Mouse (Mus musculus) limb, embryonic 11.5 days (tissue): ENCODE measurements at regions not wholly inside any gene's neighbourhood (a gene's known extent, or its start where the extent isn't known, plus 50 kb on each side); places are given as distances from the start of the nearest gene placed in this dataset.

ENCODE experiments used
- ATAC-seq: fragments of 200-750 bp; cut with Nextera tagmentation; 2 replicates; pipeline ENCODE4 v1.8.0; 2017; ENCODE audit warnings: low read depth; ENCODE audit not compliant: insufficient number of reproducible peaks, low FRiP score, low TSS enrichment
- DNase-seq: peaks from one replicate; pipeline ENCODE4 v3.0.0-alpha.2; 2015; ENCODE audit warnings: low spot score
- H3K27ac ChIP-seq: fragments of 300-500 bp; sonication (generic); replicated peaks from 2 replicates; pipeline ENCODE4 v1.5.1; 2014; ENCODE audit warnings: low read depth, mild to moderate bottlenecking, low read length
- H3K27me3 ChIP-seq: fragments of 300-500 bp; sonication (generic); 2 replicates; pipeline ENCODE4 v1.6.1; 2014; ENCODE audit warnings: mild to moderate bottlenecking, low read length, mixed read lengths; ENCODE audit not compliant: control insufficient read depth, insufficient read depth
- H3K36me3 ChIP-seq: fragments of 300-500 bp; sonication (generic); 2 replicates; pipeline ENCODE4 v1.6.1; 2014; ENCODE audit warnings: mild to moderate bottlenecking, low read length, moderate library complexity, mixed read lengths; ENCODE audit not compliant: control insufficient read depth, insufficient read depth
- H3K4me1 ChIP-seq: fragments of 300-500 bp; sonication (generic); 2 replicates; pipeline ENCODE4 v1.6.1; 2014; ENCODE audit warnings: low read length, mixed read lengths; ENCODE audit not compliant: control insufficient read depth, insufficient read depth
- H3K4me2 ChIP-seq: fragments of 300-500 bp; sonication (generic); 2 replicates; pipeline ENCODE4 v1.6.1; 2014; ENCODE audit warnings: low read depth, mild to moderate bottlenecking, moderate library complexity; ENCODE audit not compliant: severe bottlenecking
- H3K4me3 ChIP-seq: fragments of 300-500 bp; sonication (generic); 2 replicates; pipeline ENCODE4 v1.5.1; 2014; ENCODE audit warnings: low read depth, low read length
- H3K9ac ChIP-seq: fragments of 300-500 bp; sonication (generic); 2 replicates; pipeline ENCODE4 v1.6.1; 2014; ENCODE audit warnings: mild to moderate bottlenecking, low read length
- H3K9me3 ChIP-seq: fragments of 300-500 bp; sonication (generic); 2 replicates; pipeline ENCODE4 v1.6.1; 2016; ENCODE audit warnings: low read length; ENCODE audit not compliant: control insufficient read depth
- WGBS: fragments of 180-500 bp; shearing (Covaris S2); extraction: QIAGEN DNeasy Blood & Tissue Kit; methylation state at CpG from one replicate; pipeline ENCODE4 v1.1.7; 2014; 5-methylcytosine and 5-hydroxymethylcytosine counted together

DNA sequence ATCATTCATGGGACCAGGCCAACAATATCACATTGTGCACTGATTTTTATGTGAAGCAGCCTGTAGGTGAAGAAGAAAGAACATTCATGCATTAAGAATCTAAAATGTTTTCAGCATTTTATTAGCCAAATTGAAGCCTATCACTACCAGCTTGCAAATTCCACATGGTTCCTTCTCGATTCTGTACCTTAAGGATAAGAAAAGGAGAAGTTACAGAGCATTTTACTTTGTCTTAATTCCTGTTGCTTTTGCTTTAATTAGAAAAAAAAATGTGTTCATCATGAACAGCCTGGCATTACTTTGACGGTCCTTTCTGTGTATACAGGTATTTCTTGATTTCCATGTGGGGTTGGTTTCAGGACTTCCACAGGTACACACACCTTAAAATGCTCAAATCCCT, 95.2 kb upstream of the Bmp2 start:
- Histone ChIP-seq H3K36me3 (no peaks in the 10 kb centered on the region), H3K27me3 (no peaks in the 10 kb centered on the region), H3K9me3 (no peaks in the 10 kb centered on the region), H3K4me1 (no peaks in the 10 kb centered on the region), H3K9ac (no peak overlapping the region), H3K27ac (no peak overlapping the region), H3K4me2 (no peak overlapping the region), H3K4me3 (no peak overlapping the region)
- no peak for DNase-seq
- no peak for ATAC-seq
- 88% methylated on average over 2 of the region's 2 CpGs for WGBS

DNA sequence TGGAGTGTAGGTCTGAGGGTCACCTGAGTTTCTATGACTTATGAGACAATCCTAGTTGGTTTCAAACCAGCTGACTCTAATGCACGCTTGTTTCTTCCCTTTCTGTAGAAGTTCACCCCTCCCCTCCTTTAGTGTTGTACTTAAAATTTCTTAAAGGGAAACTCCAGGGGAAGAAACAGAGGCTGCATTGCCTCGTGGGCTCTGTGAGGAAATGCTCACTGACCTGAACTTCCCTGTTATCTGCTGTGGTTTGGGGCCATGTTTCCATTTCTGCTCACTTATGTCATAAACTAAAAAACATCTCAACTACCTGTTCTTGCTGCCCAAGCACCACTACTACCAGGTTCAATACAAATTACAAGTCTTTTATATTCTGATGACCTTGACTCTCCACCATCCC, 93.2 kb upstream of the Bmp2 start:
- Histone ChIP-seq H3K9me3 (no peaks in the 10 kb centered on the region), H3K27me3 (no peaks in the 10 kb centered on the region), H3K27ac (no peak overlapping the region), H3K4me1 (no peaks in the 10 kb centered on the region), H3K36me3 (no peaks in the 10 kb centered on the region), H3K4me2 (no peak overlapping the region), H3K9ac (no peak overlapping the region), H3K4me3 (no peak overlapping the region)
- DNase-seq (no peak), ATAC-seq (no peak)
- 75% methylated on average over 2 of the region's 2 CpGs for WGBS

DNA sequence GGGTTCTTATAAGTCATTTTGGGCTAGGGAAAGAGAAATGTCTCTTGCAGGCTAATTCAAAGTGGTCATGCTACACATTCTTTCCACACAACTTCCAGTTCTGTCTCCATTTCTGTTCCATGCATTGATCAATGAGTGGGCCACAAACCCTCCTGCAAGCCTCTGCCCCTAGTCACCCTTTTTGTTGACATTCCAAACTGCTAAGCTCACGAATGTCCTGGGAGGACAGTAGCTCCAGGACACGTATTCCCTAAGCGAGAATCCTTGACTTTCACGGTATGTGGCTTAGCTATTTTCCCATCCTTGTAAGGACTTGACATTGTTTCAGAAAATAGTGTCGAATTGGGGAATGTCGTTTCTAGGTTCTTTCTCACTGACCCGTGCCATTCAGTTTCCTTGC, 91.1 kb upstream of the Bmp2 start:
- no peaks in the 10 kb centered on the region for H3K9me3 ChIP-seq
- no peaks in the 10 kb centered on the region for H3K36me3 ChIP-seq
- no peaks in the 10 kb centered on the region for H3K4me1 ChIP-seq
- no peak overlapping the region for H3K4me2 ChIP-seq
- no peak overlapping the region for H3K27ac ChIP-seq
- ATAC-seq (no peak), DNase-seq (no peak)
- no peak overlapping the region for H3K4me3 ChIP-seq
- no peak overlapping the region for H3K9ac ChIP-seq
- WGBS, result 83% methylated on average over 7 of the region's 7 CpGs
- no peaks in the 10 kb centered on the region for H3K27me3 ChIP-seq

DNA sequence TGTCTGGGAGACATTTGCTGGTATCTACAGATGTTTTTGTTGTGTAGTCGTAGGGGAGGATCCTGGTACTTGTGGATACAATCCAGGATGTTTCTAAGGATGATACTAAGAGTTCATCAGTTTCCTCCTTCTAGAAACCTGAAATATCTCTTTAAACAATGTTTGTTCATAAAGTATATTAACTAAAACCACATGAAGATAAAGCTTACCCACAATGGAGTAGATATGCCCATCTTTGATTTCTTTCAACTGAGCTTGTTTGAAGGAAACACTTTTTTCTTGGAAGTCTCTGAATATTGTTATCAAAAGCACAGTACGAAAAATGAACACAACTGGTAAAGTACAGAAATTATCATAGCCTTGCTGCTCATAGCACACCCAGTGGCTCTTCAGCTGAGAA, 89.6 kb upstream of the Bmp2 start:
- Histone ChIP-seq H3K4me3 (no peak overlapping the region), H3K27ac (no peak overlapping the region), H3K36me3 (no peaks in the 10 kb centered on the region), H3K4me1 (no peaks in the 10 kb centered on the region), H3K27me3 (no peaks in the 10 kb centered on the region), H3K9me3 (no peaks in the 10 kb centered on the region), H3K9ac (no peak overlapping the region), H3K4me2 (no peak overlapping the region)
- ATAC-seq (no peak), DNase-seq (no peak)
- 87% methylated on average over 2 of the region's 2 CpGs for WGBS

DNA sequence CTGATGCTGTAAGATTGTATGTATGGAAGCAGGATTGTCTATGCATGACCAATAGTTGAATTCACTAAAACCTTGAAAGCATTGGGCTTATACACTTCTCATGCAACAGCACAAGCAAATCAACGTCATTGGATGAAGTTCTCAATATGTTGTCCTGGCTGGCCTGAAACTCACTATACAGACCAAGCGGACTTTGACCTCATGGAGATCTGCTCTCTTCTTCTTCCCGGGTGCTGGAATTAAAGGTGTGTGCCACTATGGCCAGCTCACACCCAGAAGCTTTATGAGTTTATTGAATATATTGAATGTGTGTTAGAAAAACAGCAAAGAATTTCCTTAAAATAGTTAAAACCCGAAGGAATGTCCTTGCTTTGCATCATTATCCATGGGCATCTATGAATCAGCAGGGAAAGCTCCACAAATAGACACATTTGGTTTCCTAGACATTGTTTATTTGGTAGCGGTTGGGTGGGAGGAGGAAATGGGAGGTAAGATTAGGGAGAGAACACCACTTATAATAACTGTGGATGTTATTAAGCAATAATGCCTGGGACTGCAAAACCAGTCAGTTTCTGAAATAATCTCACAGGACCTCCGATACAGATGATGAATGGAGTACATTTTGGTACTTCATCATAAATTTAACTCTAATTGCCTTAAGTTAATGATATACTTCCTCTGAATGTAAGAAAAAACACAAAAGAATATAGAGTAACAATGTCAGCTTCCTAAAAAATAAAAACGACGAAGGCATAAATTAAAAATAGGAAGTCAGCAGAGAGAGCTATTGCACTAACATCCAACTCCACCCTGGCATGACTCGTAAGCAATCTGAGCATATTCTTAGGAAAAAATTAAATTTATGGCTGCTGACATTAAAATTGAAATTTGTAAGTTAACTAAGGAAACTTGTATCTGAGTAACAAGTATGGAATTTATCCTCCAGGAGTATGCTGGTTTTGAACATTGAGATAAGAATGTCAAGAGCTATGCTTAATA, 84.5 kb upstream of the Bmp2 start:
- no peaks in the 10 kb centered on the region for H3K4me1 ChIP-seq
- no peak overlapping the region for H3K4me3 ChIP-seq
- DNase-seq (no peak), ATAC-seq (no peak)
- 87% methylated on average over 9 of the region's 9 CpGs for WGBS
- no peak overlapping the region for H3K9ac ChIP-seq
- no peaks in the 10 kb centered on the region for H3K36me3 ChIP-seq
- no peaks in the 10 kb centered on the region for H3K9me3 ChIP-seq
- H3K4me2 ChIP-seq, result no peak overlapping the region
- no peak overlapping the region for H3K27ac ChIP-seq
- H3K27me3 ChIP-seq, result no peaks in the 10 kb centered on the region

- no peaks in the 10 kb centered on the region for H3K9me3 ChIP-seq
- no peaks in the 10 kb centered on the region for H3K4me1 ChIP-seq
- no peaks in the 10 kb centered on the region for H3K36me3 ChIP-seq
- H3K27ac ChIP-seq, result no peak overlapping the region
- ATAC-seq, result no peak
- no peaks in the 10 kb centered on the region for H3K27me3 ChIP-seq
- no peak overlapping the region for H3K4me3 ChIP-seq
- no peak overlapping the region for H3K9ac ChIP-seq
- no peak overlapping the region for H3K4me2 ChIP-seq
- DNase-seq, result no peak
- 79% methylated on average over 5 of the region's 5 CpGs for WGBS
Observed at GRCm38 (mm10) chr2:133472966-133473744, 78.8 kb upstream of the Bmp2 start.

- Histone ChIP-seq H3K9me3 (no peaks in the 10 kb centered on the region), H3K9ac (no peak overlapping the region), H3K4me3 (no peak overlapping the region), H3K36me3 (no peaks in the 10 kb centered on the region), H3K27me3 (no peaks in the 10 kb centered on the region), H3K4me2 (no peak overlapping the region), H3K27ac (no peak overlapping the region), H3K4me1 (no peaks in the 10 kb centered on the region)
- DNase-seq (no peak), ATAC-seq (no peak)
- WGBS, result 95% methylated on average over 1 of the region's 1 CpGs
Observed at GRCm38 (mm10) chr2:133474174-133474573, 77.8 kb upstream of the Bmp2 start.

GRCm38 (mm10) chr2:133480870-133481269, 71.1 kb upstream of the Bmp2 start:
- Histone ChIP-seq H3K4me1 (no peaks in the 10 kb centered on the region), H3K9ac (no peak overlapping the region), H3K4me3 (no peak overlapping the region), H3K27ac (no peak overlapping the region), H3K4me2 (no peak overlapping the region), H3K9me3 (no peaks in the 10 kb centered on the region), H3K36me3 (no peaks in the 10 kb centered on the region), H3K27me3 (no peaks in the 10 kb centered on the region)
- 67% methylated on average over 3 of the region's 3 CpGs for WGBS
- ATAC-seq, result no peak
- DNase-seq, result no peak
